Mouse (Mus musculus) stomach, embryonic 16.5 days (tissue): Measurements from ENCODE around the gene Dip2a. TPM values are rescaled to one million over a fixed set of nuclear protein-coding genes. Genes with fewer than 3 reads are reported as not detected.

Experiments used
- ATAC-seq: fragments of 200-750 bp; cut with Nextera tagmentation; 2 replicates; pipeline ENCODE4 v1.8.0; 2017; ENCODE audit warnings: moderate number of reproducible peaks, moderate TSS enrichment; ENCODE audit not compliant: insufficient read depth, low FRiP score
- H3K27ac ChIP-seq: fragments of 300-500 bp; sonication (generic); 2 replicates; pipeline ENCODE4 v1.5.1; 2014; ENCODE audit warnings: low read length
- H3K27me3 ChIP-seq: fragments of 300-500 bp; sonication (generic); 2 replicates; pipeline ENCODE4 v1.6.1; 2014; ENCODE audit warnings: low read length, control low read depth, mixed read lengths; ENCODE audit not compliant: control insufficient read depth, insufficient read depth
- H3K36me3 ChIP-seq: fragments of 300-500 bp; sonication (generic); 2 replicates; pipeline ENCODE4 v1.6.1; 2014; ENCODE audit warnings: low read length; ENCODE audit not compliant: control insufficient read depth, insufficient read depth
- H3K4me1 ChIP-seq: fragments of 300-500 bp; sonication (generic); 2 replicates; pipeline ENCODE4 v1.6.1; 2014; ENCODE audit warnings: low read length, control low read depth, mixed read lengths; ENCODE audit not compliant: control insufficient read depth, insufficient read depth
- H3K4me2 ChIP-seq: fragments of 300-500 bp; sonication (generic); 2 replicates; pipeline ENCODE4 v1.6.1; 2014; ENCODE audit warnings: low read depth, low read length, mixed read lengths
- H3K4me3 ChIP-seq: fragments of 300-500 bp; sonication (generic); replicated peaks from 2 replicates; pipeline ENCODE4 v1.5.1; 2014; ENCODE audit warnings: mild to moderate bottlenecking, low read length
- H3K9ac ChIP-seq: fragments of 300-500 bp; sonication (generic); 2 replicates; pipeline ENCODE4 v1.6.1; 2014; ENCODE audit warnings: low read length
- H3K9me3 ChIP-seq: fragments of 300-500 bp; sonication (generic); replicated peaks from 2 replicates; pipeline ENCODE4 v1.6.1; 2016; ENCODE audit warnings: low read length, control low read depth; ENCODE audit not compliant: control insufficient read depth
- WGBS: fragments of 180-500 bp; shearing (Covaris S2); extraction: QIAGEN DNeasy Blood & Tissue Kit; methylation state at CpG from one replicate; pipeline ENCODE4 v1.1.7; 2014; 5-methylcytosine and 5-hydroxymethylcytosine counted together
- polyA plus RNA-seq: library from polyadenylated mRNA; unstranded; fragments of >200 nt; fragmentation: Nextera tagmentation; extraction: Ambion mirVana; gene quantifications from 2 replicates; pipeline ENCODE4 v1.2.1, GENCODE M21; 2015

Gene Dip2a
- polyA plus RNA-seq, 1 experiment from 2014 or later = 10.0 TPM

DNA sequence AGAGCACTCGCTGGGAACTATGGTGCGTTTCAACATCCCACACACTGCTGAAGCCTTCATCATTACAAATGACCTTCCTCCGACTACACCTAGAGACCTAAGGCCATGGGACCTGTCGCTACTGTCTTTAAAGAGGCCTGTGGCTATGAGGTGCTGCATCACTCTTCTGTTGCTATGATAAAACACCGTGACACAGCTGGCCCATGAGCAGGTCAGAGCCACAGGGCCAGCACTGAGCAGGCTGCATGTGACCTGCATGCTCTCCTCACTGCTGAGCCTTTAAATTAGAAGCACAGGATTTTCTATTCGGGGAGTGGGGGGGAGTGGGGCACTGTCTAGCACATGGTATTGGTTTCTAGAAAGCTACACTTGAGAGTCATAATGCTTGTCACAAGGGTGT lies 133.0 kb downstream of the Dip2a start:
- Histone ChIP-seq H3K4me2 (no peak overlapping the region), H3K36me3 (peaks cover 31% of the 10 kb centered on the region), H3K4me1 (no peaks in the 10 kb centered on the region), H3K27me3 (no peaks in the 10 kb centered on the region), H3K9me3 (peaks cover 11% of the 10 kb centered on the region), H3K4me3 (no peak overlapping the region), H3K27ac (no peak overlapping the region), H3K9ac (no peak overlapping the region)
- no peak for ATAC-seq
- 88% methylated on average over 6 of the region's 6 CpGs for WGBS

GRCm38 (mm10) chr10:76210806-76211205 lies 134.3 kb downstream of the Dip2a start:
- Histone ChIP-seq H3K27ac (no peak overlapping the region), H3K4me2 (no peak overlapping the region), H3K9ac (no peak overlapping the region), H3K9me3 (peaks cover 11% of the 10 kb centered on the region), H3K36me3 (peaks cover 26% of the 10 kb centered on the region), H3K4me3 (no peak overlapping the region), H3K27me3 (no peaks in the 10 kb centered on the region), H3K4me1 (no peaks in the 10 kb centered on the region)
- ATAC-seq = no peak
- WGBS = 95% methylated on average over 7 of the region's 7 CpGs

Other genes with a start within 250 kb of the Dip2a start
- 0.15 TPM in 1 of 2 replicates, not detected in the other for gene Slc5a4b, start 234.3 kb downstream of the Dip2a start, polyA plus RNA-seq
- not detected in 2 replicates for gene Slc5a4a, start 197.8 kb downstream of the Dip2a start, polyA plus RNA-seq
- gene Prmt2, start 107.4 kb downstream of the Dip2a start, polyA plus RNA-seq = 50.4 and 55.3 TPM in 2 replicates
- gene S100b, start 91.4 kb downstream of the Dip2a start, polyA plus RNA-seq = 2.7 TPM in 2 replicates
- gene AC141477.1, start 95.2 kb upstream of the Dip2a start, polyA plus RNA-seq = not detected in 2 replicates
- 10.9 and 12.4 TPM in 2 replicates for gene Pcnt, start 97.5 kb upstream of the Dip2a start, polyA plus RNA-seq
- 0.25 TPM in 1 of 2 replicates, not detected in the other for gene 2610028H24Rik, start 103.8 kb upstream of the Dip2a start, polyA plus RNA-seq
- 38.3 and 49.3 TPM in 2 replicates for gene Mcm3ap, start 123.6 kb upstream of the Dip2a start, polyA plus RNA-seq
- 5.6 and 6.1 TPM in 2 replicates for gene Ybey, start 123.8 kb upstream of the Dip2a start, polyA plus RNA-seq
- gene Lss, start 186.3 kb upstream of the Dip2a start, polyA plus RNA-seq = 48.6 and 49.1 TPM in 2 replicates
- 0.21 TPM in 1 of 2 replicates, not detected in the other for gene Spatc1l, start 217.0 kb upstream of the Dip2a start, polyA plus RNA-seq
- 1.8 and 2.4 TPM in 2 replicates for gene Ftcd, start 230.4 kb upstream of the Dip2a start, polyA plus RNA-seq